Mouse (Mus musculus): Measurements from ENCODE around the gene Stk24.

Gene Stk24

DNA sequence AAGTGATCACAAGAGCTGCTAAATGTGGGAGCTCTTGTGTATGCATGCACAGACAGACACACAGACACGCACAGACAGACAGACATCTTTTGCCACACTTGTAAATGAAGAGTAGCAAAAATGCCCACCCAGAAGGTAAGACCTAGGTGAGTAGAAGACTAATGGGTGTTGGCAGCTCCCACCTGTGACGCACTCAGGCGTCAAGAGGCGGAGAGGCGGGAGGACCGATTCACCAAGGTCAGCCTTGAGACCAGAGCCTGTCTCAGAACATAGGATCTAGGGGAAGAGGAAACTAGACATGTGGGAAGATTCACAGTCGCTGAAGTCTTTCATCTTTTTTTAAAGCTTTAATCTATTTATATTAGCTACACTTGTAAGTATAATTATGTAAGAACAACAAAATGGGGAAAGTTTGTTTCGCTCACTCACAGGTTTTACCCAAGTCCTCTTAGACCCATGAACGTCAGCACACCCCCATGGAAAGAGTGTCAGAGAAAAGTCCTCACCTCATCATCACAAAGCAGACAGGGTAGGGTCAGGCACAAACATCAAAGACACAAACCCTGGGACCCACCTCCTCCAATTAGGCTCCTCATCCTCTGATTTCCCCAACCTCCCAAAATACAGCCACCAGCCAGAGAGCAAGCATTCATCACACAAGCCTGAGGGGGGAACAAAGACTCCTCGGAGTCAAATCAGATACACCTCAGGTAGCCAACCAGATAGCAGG lies 26.0 kb downstream of the Stk24 start:
- CTCF ChIA-PET = no interaction called here

DNA sequence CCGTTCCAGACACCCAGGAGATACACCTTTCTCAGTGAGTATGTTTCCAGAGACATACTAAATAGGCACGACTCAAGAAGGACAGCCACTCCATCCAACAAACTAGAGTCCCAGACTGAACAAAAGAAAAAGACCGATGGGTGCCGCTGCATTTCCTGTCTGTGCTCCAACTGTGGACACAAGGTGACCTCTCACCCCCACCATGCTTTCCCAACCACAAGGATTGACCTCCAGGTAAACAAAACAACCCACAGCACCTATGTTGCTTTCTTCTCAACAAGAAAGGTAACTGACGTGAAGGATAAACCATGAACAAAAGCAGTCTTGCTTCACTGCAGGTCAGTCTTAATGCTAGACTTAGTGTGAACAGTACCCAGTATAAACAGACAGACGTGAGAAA lies 27.1 kb downstream of the Stk24 start:
- CTCF ChIA-PET = no interaction called here

DNA sequence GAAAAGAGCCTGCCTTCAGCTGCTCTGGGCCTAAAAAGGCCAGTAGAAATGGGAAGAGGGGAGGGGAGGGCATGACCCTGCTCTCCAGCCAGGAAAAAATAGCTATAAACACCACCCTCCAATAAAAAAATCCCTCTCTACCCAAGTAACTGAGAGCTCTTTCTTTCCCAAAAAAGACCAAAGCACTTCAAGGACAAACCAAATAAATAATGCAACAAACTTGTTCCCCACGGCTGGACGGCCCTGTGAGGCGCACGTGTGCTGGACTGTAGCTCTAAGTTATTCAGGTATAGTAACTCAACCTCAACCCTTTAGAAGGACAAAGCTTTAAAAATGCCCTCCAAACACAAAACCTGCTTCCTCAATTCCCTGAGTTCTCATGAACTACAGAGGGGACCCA lies 28.1 kb downstream of the Stk24 start:
- CTCF ChIA-PET = interaction anchor here (0.9 kb wide), 1 partner anchor 28 kb away, joined by 3 read pairs; no protein-coding TSS in a partner anchor

DNA sequence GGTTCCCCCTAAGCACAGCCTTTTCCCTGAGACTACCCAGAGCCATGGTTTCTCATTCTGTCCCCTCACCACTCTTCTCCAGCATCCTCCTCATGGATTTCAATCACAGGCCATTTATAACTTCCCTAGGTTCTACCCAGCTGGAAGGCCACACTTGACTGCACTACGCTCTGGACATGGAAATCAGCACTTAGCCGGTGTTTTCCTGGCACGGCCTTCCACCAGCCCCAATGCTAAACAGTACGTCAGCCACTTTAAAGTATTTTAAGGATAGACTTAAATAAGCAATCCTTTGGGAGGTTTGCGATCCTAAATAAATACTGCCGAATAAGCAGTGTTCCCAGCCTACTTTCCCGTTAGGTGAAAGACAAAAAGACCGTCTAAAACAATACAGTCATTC lies 29.8 kb downstream of the Stk24 start:
- CTCF ChIA-PET = interaction anchor here (0.5 kb wide), 1 partner anchor 108 kb away, joined by 4 read pairs; no protein-coding TSS in a partner anchor

DNA sequence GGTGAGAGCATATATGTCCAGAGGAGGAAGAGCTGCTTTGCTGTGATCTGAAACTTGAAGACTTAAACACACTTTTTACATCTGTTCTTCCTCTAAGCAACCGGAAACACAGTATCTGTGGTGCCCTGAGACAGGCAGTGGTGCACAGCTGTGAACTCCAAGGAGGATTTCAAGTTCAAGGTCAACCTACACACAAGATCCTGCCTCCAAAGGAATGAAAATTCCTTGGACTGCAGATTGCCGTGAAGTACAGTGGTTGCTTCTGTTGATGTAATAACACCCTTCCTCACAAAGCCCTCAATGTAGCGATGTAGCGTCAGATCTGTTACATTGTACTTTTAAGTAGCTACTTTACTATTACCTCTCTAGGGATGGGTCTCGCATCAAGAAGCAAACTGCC lies 30.5 kb downstream of the Stk24 start:
- CTCF ChIA-PET = interaction anchor here (0.5 kb wide), 1 partner anchor 109 kb away, joined by 4 read pairs; no protein-coding TSS in a partner anchor

DNA sequence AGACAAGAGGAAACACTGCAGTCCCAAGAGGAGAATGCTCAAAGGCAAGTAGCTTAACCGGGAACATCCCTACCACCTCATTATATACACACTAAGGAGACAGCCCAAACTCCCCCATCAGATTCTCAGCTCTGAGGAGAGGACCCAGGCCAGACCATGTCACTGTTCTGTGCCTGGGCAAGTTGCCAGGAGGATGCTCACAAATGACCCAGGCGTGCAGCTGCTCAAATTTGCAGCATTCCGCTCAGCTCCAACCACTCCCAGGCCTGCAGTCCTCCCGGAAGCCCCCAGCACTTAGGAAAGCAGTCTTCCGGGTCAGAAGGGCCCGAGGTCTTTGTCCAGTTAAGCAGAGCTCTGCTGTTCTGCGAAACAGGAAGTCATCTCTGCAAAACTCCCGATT lies 31.6 kb downstream of the Stk24 start:
- CTCF ChIA-PET = interaction anchor here (0.5 kb wide), 1 partner anchor 90 kb away, joined by 4 read pairs; no protein-coding TSS in a partner anchor

DNA sequence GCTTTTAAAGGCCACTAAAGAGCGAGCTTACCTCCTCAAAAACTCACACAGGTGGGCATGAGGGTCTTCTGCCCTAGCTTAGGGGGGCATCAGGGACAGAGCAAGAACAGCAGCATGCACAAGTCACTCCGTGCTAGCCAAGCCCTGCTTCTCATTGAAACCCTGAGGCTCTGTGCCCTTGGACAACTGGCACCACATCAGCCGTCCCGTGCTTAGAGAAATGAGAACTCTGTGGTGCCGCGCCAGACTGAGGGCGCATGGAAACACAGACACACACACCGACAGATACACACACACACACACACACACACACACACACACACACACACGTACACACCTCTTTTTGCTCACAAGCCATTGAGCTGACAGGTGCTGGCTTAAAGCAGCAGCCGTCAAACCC lies 32.7 kb downstream of the Stk24 start:
- CTCF ChIA-PET = no interaction called here

DNA sequence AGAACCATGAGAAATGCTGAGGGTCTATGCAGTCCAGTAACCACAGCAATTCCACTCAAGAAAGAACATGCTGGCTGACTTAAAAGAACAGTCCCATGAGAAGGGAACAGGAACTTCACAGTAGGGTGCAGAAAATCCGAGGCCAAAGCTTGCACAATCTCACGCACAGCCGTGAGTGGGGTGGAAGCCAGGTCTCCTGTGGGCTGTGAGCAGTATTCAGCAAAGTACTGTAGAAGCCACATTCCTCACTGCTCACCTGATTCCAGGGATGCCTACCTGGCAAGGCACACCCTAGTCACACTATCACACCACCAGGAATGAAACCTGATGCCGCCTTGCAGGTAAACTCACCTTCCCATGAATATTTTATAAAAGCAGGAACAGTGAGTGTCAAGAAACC lies 33.2 kb downstream of the Stk24 start:
- CTCF ChIA-PET = no interaction called here

DNA sequence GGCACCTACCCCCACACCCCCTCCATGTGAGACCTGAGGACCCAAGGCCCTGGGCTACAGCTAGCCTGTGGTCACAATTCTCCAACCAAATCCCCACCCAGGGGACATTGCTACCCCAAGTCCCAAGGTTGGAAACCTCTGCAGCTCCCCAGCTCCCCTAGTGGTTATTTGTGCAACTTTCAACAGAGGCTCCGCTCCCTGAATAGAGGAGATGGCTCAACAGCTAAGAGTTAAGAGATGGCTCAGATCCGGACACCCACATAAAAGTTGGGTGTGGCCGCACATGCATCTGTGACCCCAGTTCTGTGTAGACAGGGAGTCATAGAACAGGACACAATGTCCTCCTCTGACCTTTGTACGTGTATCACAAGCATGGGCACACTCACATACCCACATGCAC lies 33.8 kb downstream of the Stk24 start:
- CTCF ChIA-PET = no interaction called here

DNA sequence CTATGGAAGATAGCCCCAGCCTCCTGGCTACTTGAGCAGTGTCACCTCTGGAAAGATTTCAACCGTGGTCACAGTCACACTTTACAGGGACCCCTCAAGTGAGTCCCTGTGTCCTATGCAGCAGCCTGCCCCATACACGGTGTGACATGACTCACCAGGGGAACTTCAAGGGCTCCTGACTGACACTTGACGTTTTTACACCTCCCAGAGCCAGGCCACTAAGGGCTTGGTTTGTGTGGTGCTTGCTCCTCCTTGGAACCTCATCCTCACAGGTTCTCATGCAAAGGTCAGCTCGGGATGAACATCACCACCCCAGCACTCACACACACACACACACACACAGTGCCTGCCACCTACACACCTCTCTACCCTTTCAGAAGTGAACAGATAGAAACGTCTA lies 34.9 kb downstream of the Stk24 start:
- CTCF ChIA-PET = no interaction called here

DNA sequence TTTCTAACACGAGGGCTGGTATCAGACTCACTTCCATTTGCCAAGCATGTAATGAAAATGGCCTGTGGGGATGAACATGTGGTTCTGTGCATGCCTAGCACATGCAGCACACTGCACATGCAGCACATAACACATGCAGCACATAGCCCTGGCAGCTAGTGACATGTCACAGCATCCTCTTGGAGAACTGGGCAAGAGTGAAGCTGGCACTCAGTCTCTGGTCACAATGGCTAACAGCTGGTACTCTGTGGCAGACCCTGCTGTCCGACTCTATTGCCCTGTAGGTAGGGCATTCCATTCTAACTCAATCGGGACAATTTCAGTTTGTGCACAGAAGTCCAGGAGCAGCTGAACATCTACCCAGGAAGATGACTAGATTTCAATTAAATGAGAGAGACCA lies 36.9 kb downstream of the Stk24 start:
- CTCF ChIA-PET = no interaction called here

DNA sequence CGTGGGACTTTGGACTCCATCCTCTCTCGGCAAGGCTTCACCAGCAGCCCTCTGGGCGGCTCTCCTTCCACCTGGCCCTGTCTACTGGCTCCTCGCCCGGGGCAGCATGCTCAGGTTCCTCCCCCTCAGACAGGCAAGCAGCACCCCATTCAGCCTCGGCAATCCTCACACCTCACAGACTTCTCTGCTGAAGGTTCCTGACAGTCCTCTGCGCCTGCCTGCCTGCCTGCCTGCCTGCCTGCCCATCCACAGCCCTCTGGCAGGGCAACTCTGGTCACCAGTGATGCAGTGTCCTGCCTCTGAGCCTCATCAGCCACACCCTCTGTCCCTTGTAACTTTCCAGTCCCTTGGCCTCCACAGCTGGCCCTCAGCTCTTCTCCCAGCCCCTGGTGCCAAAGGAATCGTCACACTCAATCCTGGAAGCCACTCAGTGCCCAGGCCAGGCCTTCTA lies 39.8 kb downstream of the Stk24 start:
- CTCF ChIA-PET = interaction anchor here (0.7 kb wide), 1 partner anchor 16 kb away, joined by 4 read pairs; no protein-coding TSS in a partner anchor

DNA sequence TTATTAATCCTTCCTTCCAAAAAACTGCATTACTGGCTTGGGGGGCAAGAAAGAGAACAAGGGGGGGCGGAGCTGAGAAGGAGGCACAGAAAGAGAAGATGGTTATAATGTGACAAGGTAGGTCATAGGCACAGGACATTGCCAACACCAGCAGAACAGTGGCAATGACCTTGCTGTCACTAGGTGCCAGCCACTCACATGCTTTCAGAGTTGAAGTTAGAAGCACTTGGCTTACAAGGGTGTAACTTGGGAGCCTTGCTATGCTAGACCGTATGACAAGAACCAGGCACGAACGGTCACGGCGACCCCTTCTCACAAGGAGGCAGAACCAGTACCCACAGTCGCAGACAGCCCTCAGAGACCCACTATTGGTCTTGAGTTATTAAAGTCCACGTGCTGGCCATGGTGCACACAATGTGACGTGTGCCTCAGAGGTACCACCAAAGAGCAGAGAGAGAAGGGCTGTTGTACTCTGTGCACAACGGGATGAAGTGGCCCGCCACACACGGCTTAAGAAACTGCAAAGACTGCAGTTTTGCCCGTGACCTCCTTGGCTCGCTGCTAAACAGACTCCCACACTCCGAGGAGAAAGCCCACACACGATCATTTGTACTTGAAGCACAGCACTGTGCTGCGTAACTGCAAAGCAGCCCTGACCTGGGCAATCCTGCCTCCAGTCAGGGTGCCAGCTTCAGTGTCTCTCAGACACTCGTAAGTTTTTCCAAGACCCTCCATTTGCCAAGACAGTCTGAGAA lies 40.8 kb downstream of the Stk24 start:
- CTCF ChIA-PET = interaction anchor here (0.7 kb wide), 1 partner anchor 17 kb away, joined by 4 read pairs; no protein-coding TSS in a partner anchor

DNA sequence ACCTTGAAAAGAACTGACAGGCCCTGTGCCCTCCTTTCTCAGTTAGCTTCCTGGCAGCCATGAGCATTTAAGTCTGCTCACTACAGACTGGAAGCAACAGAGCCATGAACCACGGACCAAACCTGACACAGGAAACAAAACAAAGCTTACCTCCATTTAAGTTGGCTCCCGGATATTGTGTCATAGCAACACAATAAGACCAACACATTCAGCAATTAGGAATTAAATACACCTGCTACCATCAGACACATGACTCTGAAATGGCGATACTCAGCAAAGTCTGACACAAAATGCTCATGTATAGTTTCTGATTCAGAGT lies 49.8 kb downstream of the Stk24 start:
- CTCF ChIA-PET = interaction anchor here (0.6 to 1.0 kb wide), 2 partner anchors 14 to 37 kb away, joined by 3 read pairs; no protein-coding TSS in a partner anchor

DNA sequence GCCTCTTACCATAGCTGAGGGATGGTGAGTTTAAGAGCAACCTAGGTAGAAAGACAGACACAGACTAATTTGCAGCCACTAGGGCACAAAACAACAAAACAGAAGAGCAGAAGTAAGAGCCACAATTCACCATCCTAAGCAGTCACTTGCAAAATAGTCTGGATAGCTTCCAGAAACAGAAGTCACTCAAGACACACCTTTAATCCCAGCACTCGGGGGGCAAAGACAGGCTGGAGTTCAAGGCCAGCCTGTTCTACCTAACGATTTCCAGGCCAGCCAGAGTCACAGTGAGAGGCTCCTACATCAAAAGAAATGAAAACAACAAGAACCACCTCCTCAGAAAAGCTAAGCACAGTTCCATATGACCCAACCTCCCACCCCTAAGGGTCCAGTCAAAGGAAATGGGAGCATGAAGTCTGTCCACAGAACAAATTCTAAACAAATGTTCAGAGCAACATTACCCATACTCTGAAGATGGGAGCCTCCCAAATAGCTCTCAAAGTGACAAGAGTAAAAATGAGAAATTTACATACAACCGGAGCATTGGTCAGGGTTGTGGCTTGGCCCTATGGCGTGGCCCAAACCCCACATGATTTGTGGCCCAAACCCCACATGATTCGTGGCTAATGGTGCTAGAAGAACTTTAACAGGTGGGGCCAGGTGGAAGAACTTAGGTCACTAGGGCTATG lies 50.3 kb downstream of the Stk24 start:
- CTCF ChIA-PET = interaction anchor here (0.5 to 1.0 kb wide), 4 partner anchors 13 to 95 kb away, joined by 3 to 4 read pairs (median 3); no protein-coding TSS in a partner anchor

DNA sequence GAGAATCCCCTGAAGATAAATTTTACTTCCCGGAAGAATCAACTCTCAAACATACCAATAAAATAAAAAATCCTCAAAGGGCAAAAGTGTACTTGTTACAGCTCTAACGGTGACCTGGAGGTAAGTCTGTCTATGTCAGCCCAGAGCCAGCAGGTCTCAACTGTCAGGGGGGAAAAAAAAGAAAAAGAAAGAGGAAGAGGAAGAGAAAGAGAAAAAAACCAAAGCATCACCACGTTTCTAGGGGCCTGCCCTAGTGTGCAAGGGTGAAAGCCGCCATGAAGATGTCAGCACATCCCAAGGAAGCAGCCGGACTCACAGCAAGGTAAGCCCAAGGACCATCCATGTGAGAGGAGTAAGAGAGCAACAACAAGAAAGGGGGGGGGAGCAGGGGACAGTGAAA lies 50.9 kb downstream of the Stk24 start:
- CTCF ChIA-PET = interaction anchor here (0.6 to 1.0 kb wide), 2 partner anchors 13 to 95 kb away, joined by 3 read pairs; no protein-coding TSS in a partner anchor

DNA sequence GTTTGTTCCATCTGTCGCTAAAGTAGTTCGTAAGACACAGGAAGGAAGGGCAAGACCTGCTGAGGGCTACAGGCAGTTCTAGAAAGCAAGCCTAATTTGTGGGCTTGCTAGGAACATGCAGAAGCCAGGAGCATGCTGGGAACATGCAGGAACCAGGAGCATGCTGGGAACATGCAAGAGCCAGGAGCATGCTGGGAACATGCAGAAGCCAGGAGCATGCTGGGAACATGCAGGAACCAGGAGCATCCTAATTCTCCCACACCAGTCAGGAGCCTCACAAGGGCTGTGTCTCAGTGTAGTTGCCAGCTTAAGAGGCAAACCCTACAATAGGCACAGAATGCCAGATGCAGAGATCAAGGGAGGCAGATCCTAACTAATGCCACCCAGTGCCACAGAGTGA lies 53.4 kb downstream of the Stk24 start:
- CTCF ChIA-PET = no interaction called here

DNA sequence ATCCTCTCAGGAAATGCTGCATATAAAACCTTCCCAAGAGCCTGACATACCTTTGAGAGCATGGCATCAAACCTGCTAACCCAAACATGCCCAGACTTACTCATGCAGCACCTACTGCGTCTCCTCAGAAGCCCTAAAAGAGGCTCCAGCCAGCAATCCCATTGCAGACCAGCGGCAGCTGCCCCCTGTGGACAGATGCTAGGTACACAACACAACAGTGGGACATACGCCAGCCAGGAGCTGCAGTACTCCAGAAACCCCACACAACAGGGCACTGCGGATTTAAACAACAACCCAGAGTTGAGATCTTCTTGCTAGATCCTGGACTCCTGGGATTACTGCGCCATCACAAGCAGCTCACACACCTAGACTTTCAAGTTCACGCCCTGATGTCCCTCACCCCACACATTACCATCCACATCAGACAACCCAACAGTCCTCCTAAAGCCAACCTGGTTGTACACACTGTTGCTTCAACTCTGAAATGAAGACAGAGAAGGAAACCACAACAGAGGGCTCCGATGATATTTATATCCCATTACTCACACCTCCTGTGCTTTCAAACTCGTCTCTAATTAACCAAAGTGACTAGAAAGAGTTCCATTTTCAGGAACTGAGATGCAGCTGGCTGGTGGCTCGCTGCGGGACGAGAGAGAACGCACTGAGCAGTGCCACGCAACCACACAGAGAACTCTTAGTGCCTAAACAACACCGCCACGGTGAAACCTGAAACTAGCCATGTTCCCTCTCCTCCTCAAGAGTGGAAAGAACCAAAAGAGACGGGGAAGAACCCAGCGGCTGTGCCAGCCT lies 55.1 kb downstream of the Stk24 start:
- CTCF ChIA-PET = interaction anchor here (0.8 to 1.3 kb wide), 2 partner anchors 10 to 66 kb away, joined by 3 read pairs; no protein-coding TSS in a partner anchor

DNA sequence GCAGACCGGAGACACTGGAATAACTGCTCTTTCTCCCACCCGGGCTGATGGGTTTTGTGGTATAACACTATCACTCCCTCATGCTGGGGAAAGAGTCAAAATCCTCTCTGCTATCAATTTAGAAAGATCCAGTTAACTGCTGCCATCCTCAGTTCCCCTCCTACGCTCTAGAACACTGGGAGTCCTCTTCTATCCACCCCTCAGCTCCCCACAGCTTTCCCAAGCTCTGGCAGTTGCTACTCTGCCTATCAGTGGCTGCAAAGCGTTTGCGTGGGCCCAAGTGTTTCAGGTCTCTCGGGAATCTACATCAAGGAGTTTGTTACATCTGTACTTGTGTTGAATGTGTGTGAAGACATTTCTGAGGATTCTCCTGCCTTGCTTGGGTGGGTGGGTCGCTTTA lies 57.2 kb downstream of the Stk24 start:
- CTCF ChIA-PET = no interaction called here

DNA sequence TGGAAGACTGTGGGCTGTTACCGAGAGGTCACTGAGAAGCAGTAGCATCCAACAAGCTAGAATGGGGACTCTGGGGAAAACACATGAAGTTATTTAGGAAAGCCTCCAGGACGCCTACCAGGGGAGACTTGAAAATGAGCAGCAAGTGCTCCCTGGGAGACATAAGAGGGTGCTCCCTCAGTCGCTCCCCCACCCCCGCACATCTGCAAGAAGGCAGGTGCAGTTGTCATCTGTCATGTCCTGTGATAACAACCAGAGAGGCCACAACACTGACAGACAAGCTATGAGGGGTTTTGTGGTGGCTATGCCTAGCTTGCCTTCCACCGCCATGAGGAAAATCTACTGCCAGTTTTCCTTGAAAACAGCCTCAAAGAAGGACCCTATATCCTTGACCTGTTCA lies 57.7 kb downstream of the Stk24 start:
- CTCF ChIA-PET = no interaction called here

DNA sequence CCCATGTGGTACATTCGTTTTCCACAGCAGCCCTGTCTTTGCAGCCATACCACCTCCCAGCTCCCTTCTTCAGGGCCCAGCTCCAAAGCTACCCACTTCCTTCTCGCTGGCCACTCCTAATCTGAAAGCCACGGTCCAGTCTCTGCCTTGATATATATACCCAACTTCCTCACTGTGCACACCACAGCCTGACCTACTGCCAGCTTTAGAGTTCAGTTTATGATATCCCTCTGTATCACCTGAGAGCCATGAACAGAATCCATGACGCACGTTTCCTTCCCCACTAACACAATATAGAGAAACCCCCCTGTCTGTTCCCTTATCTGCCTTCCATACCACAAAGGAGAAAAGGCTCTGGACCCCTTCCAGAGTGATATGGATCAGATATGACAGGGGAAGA lies 61.4 kb downstream of the Stk24 start:
- CTCF ChIA-PET = no interaction called here

Data from spleen, embryonic (tissue).